In genomic region chr19:43939769-43940689, GRCm38 (mm10) we compare ENCODE assay signal across 8 mouse cellular contexts. TPM values are rescaled to one million over a fixed set of nuclear protein-coding genes. Genes with fewer than 3 reads are reported as not detected.
DNase-seq lines count a peak whose midpoint lies in the region; ATAC-seq and TF ChIP-seq lines count a peak whose summit lies in the region.

Dnmbp (minus strand) TSS chr19:43940191.

- no peaks in the 10 kb centered on the region for H3K36me3 ChIP-seq in heart, embryonic 11.5 days (ENCODE audit: control insufficient read depth, insufficient read depth, low read length)
- no peaks in the 10 kb centered on the region for H3K36me3 ChIP-seq in kidney, embryonic 15.5 days
- H3K36me3 ChIP-seq in liver, adult 2 months (ENCODE audit: control insufficient read depth, insufficient read depth, low read length) = no peaks in the 10 kb centered on the region

- H3K9me3 ChIP-seq in heart, embryonic 11.5 days (replicated peaks; ENCODE audit: control insufficient read depth, low read length) = no peaks in the 10 kb centered on the region
- no peaks in the 10 kb centered on the region for H3K9me3 ChIP-seq in kidney, embryonic 15.5 days (replicated peaks)

- peak within 1 kb of the TSS; percentile 80 for H3K9ac ChIP-seq in heart, embryonic 11.5 days (ENCODE audit: low read depth, low read length)
- peak within 1 kb of the TSS; percentile 84 for H3K9ac ChIP-seq in kidney, embryonic 15.5 days
- peak within 1 kb of the TSS; percentile 90 for H3K9ac ChIP-seq in liver, adult 2 months (ENCODE audit: low read depth, low read length)

- peak; percentile 87 to 89 for DNase-seq in B cell, adult 2 months
- peak; percentile 82 for DNase-seq in brain, adult 2 months (ENCODE audit: low read depth, low spot score)
- DNase-seq in liver, adult 2 months (ENCODE audit: extremely low read depth, low read depth, low spot score) = peak; percentile 35
- peak; percentile 58 to 79 for DNase-seq in spleen, postnatal 14 days (ENCODE audit: low spot score in 2 of 2)

- peak within 1 kb of the TSS; percentile 74 for H3K27ac ChIP-seq in heart, embryonic 11.5 days (ENCODE audit: low read depth, low read length)
- H3K27ac ChIP-seq in kidney, embryonic 15.5 days = peak within 1 kb of the TSS; percentile 82
- H3K27ac ChIP-seq in liver, adult 2 months (replicated peaks; ENCODE audit: insufficient read depth, low read depth, low read length) = peak within 1 kb of the TSS; percentile 61

- peak; percentile 72 for TF ChIP-seq CTCF in liver, adult 2 months (IDR thresholded peaks at IDR 0.05; ENCODE audit: low read depth, low read length)

- H3K4me2 ChIP-seq in heart, embryonic 11.5 days = peak within 1 kb of the TSS; percentile 83
- peak within 1 kb of the TSS; percentile 78 for H3K4me2 ChIP-seq in kidney, embryonic 15.5 days

- H3K4me1 ChIP-seq in heart, embryonic 11.5 days (ENCODE audit: control insufficient read depth, insufficient read depth, low read length) = peaks cover 24% of the 10 kb centered on the region
- H3K4me1 ChIP-seq in kidney, embryonic 15.5 days = peaks cover 26% of the 10 kb centered on the region
- peaks cover 2% of the 10 kb centered on the region for H3K4me1 ChIP-seq in liver, adult 2 months (ENCODE audit: control insufficient read depth, insufficient read depth, low read length)

- peak; percentile 49; the same call in 1 of the 2 replicates for ATAC-seq in erythroblast, adult 5-6 weeks (replicated peaks; ENCODE audit: low FRiP score, poor library complexity, severe bottlenecking)
- peak; percentile 85 for ATAC-seq in heart, embryonic 11.5 days (replicated peaks; ENCODE audit: insufficient number of reproducible peaks, low FRiP score, low TSS enrichment)
- peak; percentile 92 for ATAC-seq in kidney, embryonic 15.5 days (replicated peaks; ENCODE audit: low FRiP score)
- peak; percentile 70 for ATAC-seq in monocyte, adult 5-6 weeks (replicated peaks; ENCODE audit: insufficient number of reproducible peaks, low FRiP score, low TSS enrichment, poor library complexity, severe bottlenecking)

- 5% methylated on average over 49 of the region's 94 CpGs for WGBS in heart, embryonic 11.5 days (ENCODE audit: insufficient replicate concordance)
- 4% methylated on average over 57 of the region's 94 CpGs for WGBS in kidney, embryonic 15.5 days
- 3% methylated on average over 79 of the region's 94 CpGs for WGBS in liver, adult 2 months

- peaks cover 32% of the 10 kb centered on the region for H3K79me2 ChIP-seq in liver, adult 2 months (ENCODE audit: control insufficient read depth, insufficient read depth, low read length)

- TF ChIP-seq POLR2A in liver, adult 2 months (IDR thresholded peaks at IDR 0.05; ENCODE audit: extremely low read depth, insufficient read depth, low read length) = 0 out of 2 replicates have a peak, but pooled peaks have one; percentile 27

- no peaks in the 10 kb centered on the region for H3K27me3 ChIP-seq in heart, embryonic 11.5 days (ENCODE audit: control insufficient read depth, insufficient read depth, low read length)
- H3K27me3 ChIP-seq in kidney, embryonic 15.5 days = no peaks in the 10 kb centered on the region
- no peaks in the 10 kb centered on the region for H3K27me3 ChIP-seq in liver, adult 2 months (ENCODE audit: control insufficient read depth, insufficient read depth, low read length)

- peak within 1 kb of the TSS; percentile 81 for H3K4me3 ChIP-seq in heart, embryonic 11.5 days (ENCODE audit: low read depth, low read length)
- H3K4me3 ChIP-seq in kidney, embryonic 15.5 days (replicated peaks) = peak within 1 kb of the TSS; percentile 84
- H3K4me3 ChIP-seq in liver, adult 2 months (ENCODE audit: insufficient read depth, low read depth, low read length) = peak within 1 kb of the TSS; percentile 95

RNA-seq across cellular contexts. Expression of gene Dnmbp, which starts in this region (rescaled TPM):
- 1.3 and 3.7 TPM in 2 replicates for total RNA-seq in erythroblast, adult 5-6 weeks (2015; ENCODE audit: low replicate concordance)
- total RNA-seq in erythroblast, adult 5-6 weeks (2017; ENCODE audit: low replicate concordance) = 1.4 and 2.0 TPM in 2 replicates
- polyA plus RNA-seq in heart, embryonic 11.5 days (2014; fragmentation: Nextera tagmentation; extraction: Ambion mirVana) = 11.4 and 11.7 TPM in 2 replicates
- 23.7 and 24.4 TPM in 2 replicates for polyA plus RNA-seq in kidney, embryonic 15.5 days (2015; fragmentation: Nextera tagmentation; extraction: Ambion mirVana)
- total RNA-seq in liver, adult 2 months (2014; rRNA removed) = 23.3 and 24.7 TPM in 2 replicates
- polyA plus RNA-seq in liver, adult 2 months (2012; rRNA removed) = 15.5 and 15.6 TPM in 2 replicates
- total RNA-seq in monocyte, adult 5-6 weeks (2017) = 8.7 to 12.2 TPM (median 9.3 TPM) in 3 replicates

Comparison
In these comparisons a context has a peak if more than half of its experiments do, and no peak if none do; other contexts are left out.
1. Peak in every context shown above with its lines: DNase-seq, ATAC-seq, H3K4me3 ChIP-seq and H3K27ac ChIP-seq.
2. DNase-seq: peak in every context shown above with its lines; median percentile 88 in B cell, adult 2 months; 82 in brain, adult 2 months; 68 in spleen, postnatal 14 days; 35 in liver, adult 2 months.